Mouse (Mus musculus) adrenal gland, postnatal 4 days (tissue): ENCODE measurements at regions not wholly inside any gene's neighbourhood (a gene's known extent, or its start where the extent isn't known, plus 50 kb on each side); places are given as distances from the start of the nearest gene placed in this dataset.

Source experiments
- DNase-seq, 2 experiments: peaks; one replicate each; pipeline ENCODE4 v3.0.0; 2021 to 2022; ENCODE audit warnings: low spot score in 2 of 2, mixed read lengths in 2 of 2

- DNase-seq = no peak
Observed at GRCm38 (mm10) chr1:136717830-136718517, 93.3 kb downstream of the Zfp281 start.

GRCm38 (mm10) chr1:136723839-136724443 lies 99.2 kb downstream of the Zfp281 start:
- DNase-seq = no peak

- DNase-seq = no peak
Observed at GRCm38 (mm10) chr1:136725242-136725641, 100.5 kb downstream of the Zfp281 start.

GRCm38 (mm10) chr1:136726145-136726935 lies 101.6 kb downstream of the Zfp281 start:
- DNase-seq = no peak

- DNase-seq = no peak
Observed at GRCm38 (mm10) chr1:136727868-136728631, 103.3 kb downstream of the Zfp281 start.

- DNase-seq = no peak
Observed at GRCm38 (mm10) chr1:136728632-136728944, 103.9 kb downstream of the Zfp281 start.

GRCm38 (mm10) chr1:136730638-136731037 lies 105.9 kb downstream of the Zfp281 start:
- no peak for DNase-seq

GRCm38 (mm10) chr1:136738030-136738429 lies 113.3 kb downstream of the Zfp281 start:
- DNase-seq = no peak

GRCm38 (mm10) chr1:136739486-136739885 lies 114.8 kb downstream of the Zfp281 start:
- DNase-seq = no peak

- no peak for DNase-seq
Observed at GRCm38 (mm10) chr1:136741061-136741460, 116.4 kb downstream of the Zfp281 start.

GRCm38 (mm10) chr1:136749188-136749587 lies 124.5 kb downstream of the Zfp281 start:
- DNase-seq = peak in 1 of 2 experiments; percentile 24

GRCm38 (mm10) chr1:136751464-136752191 lies 126.9 kb downstream of the Zfp281 start:
- no peak for DNase-seq

GRCm38 (mm10) chr1:136754286-136754685 lies 129.6 kb downstream of the Zfp281 start:
- DNase-seq = no peak

- no peak for DNase-seq
Observed at GRCm38 (mm10) chr1:136758730-136759129, 134.0 kb downstream of the Zfp281 start.

GRCm38 (mm10) chr1:136759164-136759563 lies 134.5 kb downstream of the Zfp281 start:
- no peak for DNase-seq

GRCm38 (mm10) chr1:136761467-136761866 lies 136.8 kb downstream of the Zfp281 start:
- no peak for DNase-seq

GRCm38 (mm10) chr1:136768969-136769401 lies 144.3 kb downstream of the Zfp281 start:
- no peak for DNase-seq

GRCm38 (mm10) chr1:136773743-136774142 lies 149.0 kb downstream of the Zfp281 start:
- DNase-seq = no peak

- no peak for DNase-seq
Observed at GRCm38 (mm10) chr1:136776211-136776610, 151.5 kb downstream of the Zfp281 start.

- no peak for DNase-seq
Observed at GRCm38 (mm10) chr1:136777263-136777980, 152.7 kb downstream of the Zfp281 start.
